Mouse (Mus musculus) regulatory T cell (primary cell): Measurements from ENCODE around the gene Aicda.
"Not testable (repeated sequence)": the region's sequence is repeated elsewhere in the genome, so short reads cannot be mapped to it uniquely, and the experiment has no call there.

Source experiments
- in situ Hi-C: fragments of 300-600 bp; cut with MboI, MseI; formaldehyde crosslinking; loops from one replicate; pipeline ENCODE4 v1.15.1; 2025; ENCODE audit warnings: high pct_unique_total_duplicates

Aicda gene

GRCm38 (mm10) chr6:122554102-122554501 is 501 bp downstream of the Aicda start:
- in situ Hi-C loops = no loop called here

DNA sequence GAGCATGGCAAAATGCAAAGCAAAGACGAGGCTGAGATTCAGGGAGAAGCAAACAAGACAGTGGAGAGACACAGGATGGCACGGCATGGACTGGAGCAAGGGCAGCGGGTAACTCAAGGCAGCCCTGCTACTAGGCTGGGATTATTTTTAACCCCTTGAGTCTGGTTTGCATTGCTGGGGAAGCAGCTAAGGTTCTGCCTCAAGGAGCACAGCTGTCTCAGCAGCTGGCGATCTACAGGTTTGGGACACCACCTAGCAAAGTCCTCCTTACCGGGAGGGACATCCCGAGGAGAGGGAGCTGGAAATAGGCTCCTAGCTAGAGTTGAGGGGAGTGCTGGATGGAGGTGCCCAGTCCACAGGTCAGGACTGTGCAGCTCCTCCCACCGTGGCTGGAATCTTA is 1.7 kb downstream of the Aicda start:
- in situ Hi-C loops = loop anchor here (5.0 kb wide), 1 partner anchor 58 kb away; the partner anchor contains the start of gene Rimklb

DNA sequence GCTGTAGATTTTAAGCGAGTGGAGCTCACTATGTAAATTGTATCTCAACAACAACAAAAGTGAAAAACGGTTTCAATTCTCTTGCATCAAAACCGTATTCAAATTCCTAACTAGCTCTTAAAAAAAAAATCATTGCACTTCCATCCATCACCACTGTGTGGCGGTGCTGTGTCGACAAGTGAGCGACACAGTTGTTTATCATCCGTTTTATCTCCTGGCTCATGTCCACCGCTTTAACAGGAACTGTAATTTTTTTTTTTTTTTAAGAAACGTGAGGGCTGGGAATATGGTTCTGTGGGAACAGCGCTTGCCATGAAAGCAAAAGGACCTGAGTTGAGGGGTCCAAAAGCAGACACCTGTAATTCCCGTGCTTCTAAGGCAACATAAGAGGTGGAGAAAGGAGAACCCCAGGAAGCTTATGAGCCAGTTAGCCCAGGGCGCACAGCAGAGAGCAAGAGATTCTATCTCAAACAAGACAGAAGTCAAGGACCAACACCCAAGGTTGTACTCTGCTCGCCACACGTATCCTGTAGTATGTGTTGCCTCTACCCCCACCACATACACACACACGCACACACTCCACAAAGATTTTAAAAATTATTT is 3.5 kb downstream of the Aicda start:
- in situ Hi-C loops = loop anchor here (5.0 kb wide), 1 partner anchor 60 kb away; the partner anchor contains the start of gene Rimklb

- in situ Hi-C loops = no loop called here
Observed at GRCm38 (mm10) chr6:122560427-122560826, 6.8 kb downstream of the Aicda start.

DNA sequence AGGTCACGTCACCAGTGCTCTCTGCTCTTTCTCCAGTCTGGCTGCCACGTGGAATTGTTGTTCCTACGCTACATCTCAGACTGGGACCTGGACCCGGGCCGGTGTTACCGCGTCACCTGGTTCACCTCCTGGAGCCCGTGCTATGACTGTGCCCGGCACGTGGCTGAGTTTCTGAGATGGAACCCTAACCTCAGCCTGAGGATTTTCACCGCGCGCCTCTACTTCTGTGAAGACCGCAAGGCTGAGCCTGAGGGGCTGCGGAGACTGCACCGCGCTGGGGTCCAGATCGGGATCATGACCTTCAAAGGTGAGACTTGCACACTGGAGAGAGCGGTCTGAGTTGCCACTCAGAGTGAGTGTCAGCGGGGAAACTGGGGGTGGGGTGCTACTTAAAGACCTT is 7.4 kb downstream of the Aicda start:
- in situ Hi-C loops = no loop called here

DNA sequence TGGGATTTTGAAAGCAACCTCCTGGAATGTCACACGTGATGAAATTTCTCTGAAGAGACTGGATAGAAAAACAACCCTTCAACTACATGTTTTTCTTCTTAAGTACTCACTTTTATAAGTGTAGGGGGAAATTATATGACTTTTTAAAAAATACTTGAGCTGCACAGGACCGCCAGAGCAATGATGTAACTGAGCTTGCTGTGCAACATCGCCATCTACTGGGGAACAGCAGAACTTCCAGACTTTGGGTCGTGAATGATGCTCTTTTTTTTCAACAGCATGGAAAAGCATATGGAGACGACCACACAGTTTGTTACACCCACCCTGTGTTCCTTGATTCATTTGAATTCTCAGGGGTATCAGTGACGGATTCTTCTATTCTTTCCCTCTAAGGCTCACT is 8.9 kb downstream of the Aicda start:
- in situ Hi-C loops = no loop called here

DNA sequence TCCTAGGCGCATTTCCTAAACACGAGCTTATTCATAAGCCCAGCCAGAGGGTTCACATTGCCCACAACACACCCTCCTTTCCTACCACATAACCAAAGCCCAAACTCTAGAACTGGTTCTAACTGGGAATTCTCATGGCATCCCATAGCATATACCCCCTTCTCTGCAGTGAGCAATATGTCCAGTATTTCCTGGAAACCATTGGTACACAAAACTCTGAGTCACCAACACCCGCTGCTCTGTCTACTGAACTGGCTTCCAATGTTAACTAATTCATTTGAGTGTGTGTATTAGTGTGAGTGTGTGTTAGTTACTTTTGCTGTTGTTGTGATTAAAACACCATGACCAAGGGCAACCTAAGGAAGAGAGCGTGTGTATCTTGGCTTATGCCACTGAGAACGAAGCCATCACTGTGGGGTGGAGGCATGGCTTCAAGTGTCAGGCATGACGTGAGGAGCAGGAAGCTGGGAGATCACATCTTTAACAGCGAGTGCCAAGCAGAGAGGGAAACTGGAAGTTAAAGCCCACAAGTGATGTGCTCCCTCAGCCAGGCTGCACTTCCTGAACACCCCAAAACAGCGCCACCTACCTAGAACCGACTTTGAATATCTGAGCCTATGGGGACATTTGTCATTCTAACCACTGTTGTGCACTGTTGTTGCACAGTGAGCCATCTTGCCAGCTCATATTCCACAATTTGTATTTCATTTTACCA is 11.6 kb downstream of the Aicda start:
- in situ Hi-C loops = loop anchor here (5.0 kb wide), 1 partner anchor 158 kb away; no protein-coding TSS in a partner anchor

DNA sequence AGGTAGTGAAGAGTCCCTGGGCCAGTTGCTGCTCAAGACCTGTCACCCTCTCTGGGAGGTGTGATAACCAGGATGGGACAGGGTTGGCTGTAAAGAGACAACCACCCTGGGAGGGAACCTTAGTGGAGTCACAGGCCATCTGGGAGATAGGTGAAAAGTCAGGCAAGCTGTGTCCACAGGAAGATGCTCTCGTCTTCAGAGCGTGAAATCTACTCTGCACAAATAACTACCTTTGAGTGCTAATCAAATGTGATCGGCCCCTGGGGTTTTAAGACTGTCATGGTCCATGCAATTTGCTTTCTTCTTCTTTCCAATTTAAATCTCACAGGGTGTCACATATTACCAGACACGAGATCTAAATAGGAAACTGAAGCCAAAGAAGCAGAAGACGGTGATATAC is 15.5 kb downstream of the Aicda start:
- in situ Hi-C loops = loop anchor here (5.0 kb wide), 1 partner anchor 162 kb away; no protein-coding TSS in a partner anchor

DNA sequence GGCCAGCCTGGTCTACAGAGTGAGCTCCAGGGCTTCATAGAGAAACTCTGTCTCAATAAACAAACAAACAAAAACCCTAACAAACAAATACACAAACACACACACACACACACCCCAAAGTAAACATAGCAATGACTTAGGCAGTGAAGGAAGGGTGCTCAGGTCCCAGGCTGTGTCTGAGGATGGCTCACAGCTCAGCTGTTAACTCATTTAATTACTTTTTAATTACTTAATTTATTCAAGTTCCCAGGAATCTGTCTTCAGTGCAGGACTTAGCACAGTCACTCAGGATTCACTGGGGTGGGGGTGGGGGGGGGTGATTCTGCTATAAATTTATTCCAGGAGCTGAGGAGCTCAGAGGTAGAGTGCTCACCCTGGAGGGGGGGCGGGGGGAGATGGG is 16.2 kb downstream of the Aicda start:
- in situ Hi-C loops = loop anchor here (5.0 kb wide), 1 partner anchor 162 kb away; no protein-coding TSS in a partner anchor

DNA sequence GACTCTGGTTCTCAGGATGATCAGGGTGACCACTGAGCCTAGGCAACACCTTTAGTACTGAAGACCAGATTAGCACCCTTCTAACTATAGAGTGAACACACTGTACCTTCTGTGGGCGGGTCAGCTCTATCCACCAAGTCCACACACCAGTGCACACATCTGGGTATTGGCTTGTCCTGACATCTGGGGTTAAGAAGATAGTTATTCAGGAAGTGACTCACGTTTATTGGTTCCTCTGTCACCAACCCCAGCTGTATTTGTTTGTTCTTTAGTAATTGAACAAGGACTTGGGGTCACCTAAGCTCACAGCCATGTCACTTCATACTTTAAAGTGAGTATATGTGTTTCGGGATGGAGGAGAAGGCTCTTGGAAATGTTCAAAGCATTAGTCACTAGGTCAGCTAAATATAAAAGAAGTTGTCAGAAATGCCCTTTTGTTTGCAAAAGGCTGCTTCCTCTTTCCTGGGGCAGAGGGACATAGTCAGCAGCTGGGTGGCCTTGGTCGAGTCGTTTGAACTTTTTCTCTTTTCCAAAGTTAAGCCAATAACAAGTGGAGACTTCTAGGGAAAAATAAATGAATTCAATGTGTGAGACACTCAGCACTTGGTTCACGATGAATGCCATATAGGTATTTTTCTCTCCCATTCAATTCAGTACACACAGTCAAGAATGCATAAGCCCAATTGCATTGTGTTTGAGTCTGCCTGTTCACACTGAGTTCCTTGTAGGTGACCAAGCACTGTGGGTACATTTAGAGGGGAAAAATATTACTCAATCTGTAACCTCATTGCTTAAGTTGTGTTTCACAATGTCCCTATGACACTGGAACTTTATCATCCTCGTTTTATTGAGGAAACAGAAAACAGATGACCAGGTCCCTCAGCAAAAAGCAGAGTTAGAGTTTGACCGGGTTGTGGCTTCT is 17.4 kb downstream of the Aicda start:
- in situ Hi-C loops = no loop called here

DNA sequence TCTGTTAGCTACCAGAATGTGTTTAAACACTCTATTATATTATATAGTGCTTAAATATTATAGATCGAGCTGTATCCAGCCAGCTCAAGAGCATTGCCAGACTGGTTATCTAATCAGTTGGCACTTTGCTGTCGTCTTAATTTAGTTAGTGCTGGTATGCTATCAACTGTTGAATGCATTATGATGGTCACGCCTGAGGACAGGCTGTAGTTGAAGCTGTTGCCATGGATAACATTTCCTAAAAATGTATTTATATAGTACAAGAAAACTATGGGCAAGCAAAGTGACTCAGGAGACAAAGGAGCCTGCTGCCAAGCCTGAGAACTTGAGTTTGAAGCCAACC is 18.0 kb downstream of the Aicda start:
- in situ Hi-C loops = no loop called here

GRCm38 (mm10) chr6:122575037-122575436 is 21.4 kb downstream of the Aicda start:
- in situ Hi-C loops = not testable (repeated sequence)

- in situ Hi-C loops = no loop called here
Observed at GRCm38 (mm10) chr6:122577030-122577429, 23.4 kb downstream of the Aicda start.

- in situ Hi-C loops = no loop called here
Observed at GRCm38 (mm10) chr6:122579086-122579485, 25.5 kb downstream of the Aicda start.

DNA sequence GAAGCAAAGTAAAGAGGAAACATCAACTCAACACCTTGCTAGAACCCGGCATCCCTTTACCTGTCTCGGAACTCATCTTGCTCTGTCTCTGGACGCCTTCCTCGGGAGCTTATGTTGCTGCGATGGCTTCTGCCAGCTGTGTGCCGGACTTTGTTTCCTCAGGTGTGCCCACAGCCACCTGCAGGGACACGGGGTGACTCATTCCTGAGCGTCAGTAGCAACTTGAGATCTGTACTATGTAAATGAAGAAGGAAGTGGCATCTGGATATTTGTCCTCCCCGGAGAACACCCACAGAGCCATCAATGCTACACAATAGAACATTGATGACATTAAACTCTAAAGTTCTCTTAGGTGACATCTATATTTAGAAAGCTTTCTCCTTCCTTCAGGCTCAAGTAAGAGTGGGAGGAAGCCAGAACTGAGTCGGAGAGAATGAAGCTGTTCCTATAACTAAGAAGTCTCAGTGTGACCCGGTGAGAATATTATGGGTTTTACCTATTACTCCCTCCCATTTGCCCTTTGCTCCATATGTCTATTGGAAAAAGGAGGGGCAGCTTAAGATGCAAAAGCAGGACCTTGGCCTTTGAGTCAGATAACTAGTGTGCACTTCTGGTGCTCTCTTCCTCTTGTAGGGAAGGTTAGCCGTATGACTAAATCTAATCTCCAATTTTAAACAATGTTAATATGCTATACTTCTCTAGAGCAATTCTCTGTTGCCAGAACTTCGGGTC is 37.6 kb downstream of the Aicda start:
- in situ Hi-C loops = no loop called here

GRCm38 (mm10) chr6:122592905-122593304 is 39.3 kb downstream of the Aicda start:
- in situ Hi-C loops = no loop called here

GRCm38 (mm10) chr6:122595637-122596036 is 42.0 kb downstream of the Aicda start:
- in situ Hi-C loops = no loop called here

DNA sequence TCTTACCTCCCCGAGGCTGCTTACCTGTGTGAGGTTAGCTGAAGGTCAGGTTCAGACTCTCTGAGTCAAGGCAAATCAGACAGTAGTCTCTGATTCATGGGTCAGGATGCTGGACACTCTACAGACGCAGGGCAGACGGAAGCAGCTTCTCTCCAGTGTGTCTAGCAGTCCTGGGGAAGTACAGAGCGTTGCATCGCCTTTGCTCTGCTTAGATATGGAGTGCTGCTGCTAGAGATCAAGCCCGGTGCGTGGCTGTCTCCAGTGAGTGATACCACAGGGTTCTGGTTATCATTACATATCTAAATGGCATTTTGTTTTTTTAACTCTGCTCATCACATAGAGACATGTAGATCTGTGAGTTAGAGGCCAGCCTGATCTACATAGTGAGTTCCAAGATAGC is 43.0 kb downstream of the Aicda start:
- in situ Hi-C loops = no loop called here

DNA sequence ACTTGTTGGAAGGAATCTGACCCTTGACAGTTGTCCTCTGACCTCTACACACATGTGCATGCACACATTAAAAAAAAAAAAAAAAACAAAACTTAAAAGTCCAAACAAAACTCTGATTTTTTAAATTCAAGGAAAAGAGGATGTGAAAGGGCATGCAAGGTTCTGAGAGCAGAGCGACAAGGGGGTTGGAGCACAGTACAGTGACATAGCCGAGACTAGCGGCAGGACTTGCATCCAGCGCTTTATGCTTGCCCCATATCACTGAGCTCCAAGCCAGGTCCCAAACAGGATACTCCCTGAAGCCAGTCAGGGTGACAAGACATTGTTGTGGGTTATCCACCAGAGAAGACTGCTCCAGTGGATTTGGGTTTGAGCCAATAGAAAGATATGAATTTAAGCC is 44.4 kb downstream of the Aicda start:
- in situ Hi-C loops = no loop called here

DNA sequence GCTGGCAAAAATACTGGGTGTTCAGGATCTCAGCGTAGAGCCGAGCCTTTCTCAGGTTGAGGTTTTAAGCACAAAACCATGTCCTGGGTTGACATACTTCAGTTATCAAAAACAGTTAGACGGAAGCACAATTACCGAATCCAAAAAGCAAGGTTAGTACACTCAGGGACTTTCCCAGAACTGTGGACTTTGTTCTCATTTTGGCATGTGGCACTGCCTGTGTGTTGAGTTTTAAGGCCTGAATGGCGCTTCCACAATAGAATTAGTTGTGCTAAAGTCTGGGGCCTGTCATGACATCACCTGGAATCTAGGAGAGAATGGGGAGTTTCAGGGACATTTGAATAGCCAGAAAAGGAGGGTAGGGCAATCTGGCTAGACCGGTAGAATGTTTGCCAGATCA is 44.8 kb downstream of the Aicda start:
- in situ Hi-C loops = no loop called here

DNA sequence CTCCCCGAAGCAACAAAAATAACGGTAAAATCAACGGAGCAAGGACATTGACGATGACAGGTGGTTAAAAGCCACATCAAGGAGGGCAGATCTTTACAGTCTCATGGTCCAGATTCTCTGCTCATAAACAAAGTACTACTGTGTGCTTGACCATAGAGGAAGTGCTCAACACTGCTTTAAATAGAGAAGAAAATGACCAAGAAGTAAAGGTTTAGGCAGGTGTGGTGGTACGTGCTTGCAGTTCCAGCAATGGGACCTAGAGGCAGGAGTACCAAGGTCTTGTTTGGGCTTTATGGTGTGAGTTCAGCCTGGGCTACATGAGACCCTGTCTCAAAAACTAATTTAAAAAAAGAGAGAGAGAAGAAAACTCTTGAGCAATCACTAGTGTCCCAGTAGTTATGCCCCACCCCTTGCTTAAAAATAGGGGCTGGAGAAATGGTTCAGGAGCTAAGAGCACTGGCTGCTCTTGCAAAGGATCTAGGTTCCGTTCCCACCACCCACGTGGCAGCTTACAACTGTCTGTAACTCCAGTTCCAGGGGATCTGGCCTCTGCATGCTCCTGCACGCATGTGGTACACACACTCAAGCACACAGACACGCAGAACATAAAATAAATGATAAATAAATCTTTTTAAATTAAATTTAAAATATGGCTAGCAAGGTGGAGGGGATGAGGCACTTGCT is 45.6 kb downstream of the Aicda start:
- in situ Hi-C loops = no loop called here
